Mouse (Mus musculus) spleen, adult 2 months (tissue): ENCODE results near the gene Mboat2.

Experiments used
- CTCF ChIP-seq: fragments of 200-500 bp; IDR thresholded peaks from 2 replicates; pipeline ENCODE4 v1.5.1; 2011; ENCODE audit warnings: mild to moderate bottlenecking, inconsistent platforms; ENCODE audit not compliant: insufficient read depth, insufficient read length, insufficient replicate concordance; ENCODE audit errors: extremely low read depth
- POLR2A ChIP-seq: fragments of 200-500 bp; IDR thresholded peaks from 2 replicates; pipeline ENCODE4 v1.6.1; 2011; ENCODE audit warnings: low read depth, low read length, inconsistent platforms

GRCm38 (mm10) chr12:24875908-24876307 is 45.2 kb downstream of the Mboat2 start:
- no peak for TF ChIP-seq CTCF
- TF ChIP-seq POLR2A: no peak
